Mouse (Mus musculus) mouse embryonic stem cell (cell line): ENCODE measurements around the gene Mrpl52.

Experiments
- in situ Hi-C, 2 experiments: fragments of 300-500 bp; cut with MboI; formaldehyde crosslinking; loops; 1 replicate in 1 of 2; 3 replicates in 1 of 2; pipeline ENCODE4 v1.14.3; 2019 to 2020; ENCODE audit warnings: low sequenced_read_pairs in 2 of 2, low pct_unique_long_range_greater_than_20kb in 1 of 2, mixed read lengths in 1 of 2; ENCODE audit not compliant: unreplicated experiment in 1 of 2

The Mrpl52 gene

GRCm38 (mm10) chr14:54453566-54453965 lies 26.9 kb downstream of the Mrpl52 start:
- in situ Hi-C loops = loop anchor here (25.0 kb wide), 1 partner anchor 391 kb away; no protein-coding TSS in a partner anchor

- in situ Hi-C loops = loop anchor here (25.0 kb wide), 1 partner anchor 393 kb away; no protein-coding TSS in a partner anchor
Measured at GRCm38 (mm10) chr14:54454669-54455528, 28.2 kb downstream of the Mrpl52 start.

GRCm38 (mm10) chr14:54457907-54458569 lies 31.3 kb downstream of the Mrpl52 start:
- in situ Hi-C loops = loop anchor here (25.0 kb wide), 1 partner anchor 396 kb away; no protein-coding TSS in a partner anchor

GRCm38 (mm10) chr14:54462146-54462545 lies 35.4 kb downstream of the Mrpl52 start:
- in situ Hi-C loops = loop anchor here (5.0 to 25.0 kb wide), 2 partner anchors 35 to 400 kb away; partner anchors contain the start of gene Mrpl52 (in 1 of the 2)

- in situ Hi-C loops = loop anchor here (5.0 to 25.0 kb wide), 2 partner anchors 36 to 401 kb away; partner anchors contain the start of gene Mrpl52 (in 1 of the 2)
Measured at GRCm38 (mm10) chr14:54463108-54463958, 36.6 kb downstream of the Mrpl52 start.

GRCm38 (mm10) chr14:54463959-54464292 lies 37.2 kb downstream of the Mrpl52 start, which contains the start of gene Lrp10:
Lrp10 (plus strand) TSS chr14:54464137.
- in situ Hi-C loops = loop anchor here (5.0 to 25.0 kb wide), 2 partner anchors 37 to 402 kb away; partner anchors contain the start of gene Mrpl52 (in 1 of the 2)

GRCm38 (mm10) chr14:54464293-54465005 lies 37.7 kb downstream of the Mrpl52 start:
- in situ Hi-C loops = loop anchor here (5.0 to 25.0 kb wide), 2 partner anchors 37 to 402 kb away; partner anchors contain the start of gene Mrpl52 (in 1 of the 2)

GRCm38 (mm10) chr14:54471467-54471866 lies 44.8 kb downstream of the Mrpl52 start:
- in situ Hi-C loops = loop anchor here (25.0 kb wide), 1 partner anchor 409 kb away; no protein-coding TSS in a partner anchor

- in situ Hi-C loops = loop anchor here (25.0 kb wide), 1 partner anchor 410 kb away; no protein-coding TSS in a partner anchor
Measured at GRCm38 (mm10) chr14:54472671-54473070, 46.0 kb downstream of the Mrpl52 start.

- in situ Hi-C loops = loop anchor here (25.0 kb wide), 1 partner anchor 412 kb away; no protein-coding TSS in a partner anchor
Measured at GRCm38 (mm10) chr14:54474744-54475143, 48.0 kb downstream of the Mrpl52 start.

- in situ Hi-C loops = no loop called here
Measured at GRCm38 (mm10) chr14:54475941-54476844, 49.5 kb downstream of the Mrpl52 start, which contains the start of gene Rem2. Rem2 (plus strand) TSS chr14:54476100.

- in situ Hi-C loops = no loop called here
Measured at GRCm38 (mm10) chr14:54477172-54477909, 50.6 kb downstream of the Mrpl52 start.
